Mouse (Mus musculus): ENCODE results near the gene Sorcs3.

- no peak for TF ChIP-seq POLR2A (IDR thresholded peaks at IDR 0.05; ENCODE audit: low read depth, low read length)
- no peak for TF ChIP-seq CTCF (conservative IDR thresholded peaks at IDR 0.05; ENCODE audit: insufficient read depth, insufficient read length, low read depth, low read length)
Observed at GRCm38 (mm10) chr19:48771565-48771964, 565.7 kb downstream of the Sorcs3 start.
